Mouse (Mus musculus): ENCODE results near the gene Serpinb6a.

Gene Serpinb6a

GRCm38 (mm10) chr13:34002058-34003006, at the start of gene Serpinb6a, which contains the start of gene Ripk1:
Gene Serpinb6a (minus strand): TSS chr13:34002794.
Gene Ripk1 (plus strand): TSS chr13:34002363.
- DNase-seq: peak; percentile 96 to 97

DNA sequence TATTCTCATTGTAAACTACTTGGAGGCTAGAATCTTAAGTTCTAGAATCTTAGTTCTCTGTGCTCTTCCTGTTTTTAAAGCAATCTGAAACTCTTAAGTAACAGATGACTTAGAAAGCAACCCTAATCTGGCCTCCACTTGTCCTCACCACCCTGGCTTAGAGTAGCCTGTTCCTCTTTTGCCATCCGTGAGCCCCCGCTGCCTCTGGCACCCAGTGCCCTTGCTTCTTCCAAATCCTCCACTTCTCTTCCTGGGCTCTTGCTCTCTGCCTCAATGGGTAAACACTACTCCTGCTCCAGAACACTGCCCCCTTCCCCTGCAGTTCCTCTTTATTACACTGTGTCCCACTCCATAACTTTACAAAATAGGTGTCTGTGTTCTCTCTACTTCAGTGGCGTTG, 49.1 kb upstream of the Serpinb6a start:
- peak; percentile 21 to 33 for DNase-seq

DNA sequence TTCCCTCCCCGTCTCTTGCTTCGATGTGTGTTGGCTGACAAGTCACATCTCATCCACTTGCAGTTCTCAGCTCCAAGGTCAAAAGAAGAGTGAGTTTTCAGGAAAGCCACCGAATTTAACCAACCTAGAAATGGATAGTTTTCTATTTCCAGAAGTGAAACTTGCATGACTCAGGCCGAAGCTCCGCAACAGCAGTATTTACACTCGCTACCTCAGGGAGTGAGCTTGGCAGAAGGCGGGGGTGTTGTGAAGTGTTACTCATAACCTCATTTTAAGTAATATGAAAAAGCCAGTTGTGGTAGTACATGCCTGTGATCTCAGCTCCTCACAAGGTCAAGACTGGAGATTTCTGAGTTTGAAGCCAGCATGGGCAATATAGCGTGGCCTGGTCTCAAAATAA, 47.9 kb upstream of the Serpinb6a start:
- no peak for DNase-seq

DNA sequence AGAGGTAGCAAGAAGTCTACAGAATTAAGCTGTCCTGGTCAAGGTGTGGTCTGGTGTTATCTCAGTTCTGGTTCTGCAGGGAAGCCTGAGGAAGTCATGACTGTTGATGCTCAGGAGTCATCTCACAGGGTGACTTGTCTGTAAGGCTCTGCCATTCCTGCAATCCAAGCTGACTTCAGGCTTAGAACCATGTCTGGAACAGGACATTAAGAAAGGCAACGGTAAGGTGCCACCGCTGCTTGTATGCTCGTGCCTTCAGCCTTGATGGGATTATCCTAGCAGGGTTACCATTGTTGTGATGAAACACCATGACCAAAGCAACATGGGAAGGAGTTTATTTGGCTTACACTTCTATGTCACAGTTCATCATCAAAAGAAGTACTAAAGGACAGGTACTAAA, 44.9 kb upstream of the Serpinb6a start:
- no peak for DNase-seq

GRCm38 (mm10) chr13:34046421-34047012, 43.9 kb upstream of the Serpinb6a start:
- DNase-seq: peak; percentile 69 to 77

- DNase-seq: no peak
These were observed 43.1 kb upstream of the Serpinb6a start for GRCm38 (mm10) chr13:34045511-34046249.

DNA sequence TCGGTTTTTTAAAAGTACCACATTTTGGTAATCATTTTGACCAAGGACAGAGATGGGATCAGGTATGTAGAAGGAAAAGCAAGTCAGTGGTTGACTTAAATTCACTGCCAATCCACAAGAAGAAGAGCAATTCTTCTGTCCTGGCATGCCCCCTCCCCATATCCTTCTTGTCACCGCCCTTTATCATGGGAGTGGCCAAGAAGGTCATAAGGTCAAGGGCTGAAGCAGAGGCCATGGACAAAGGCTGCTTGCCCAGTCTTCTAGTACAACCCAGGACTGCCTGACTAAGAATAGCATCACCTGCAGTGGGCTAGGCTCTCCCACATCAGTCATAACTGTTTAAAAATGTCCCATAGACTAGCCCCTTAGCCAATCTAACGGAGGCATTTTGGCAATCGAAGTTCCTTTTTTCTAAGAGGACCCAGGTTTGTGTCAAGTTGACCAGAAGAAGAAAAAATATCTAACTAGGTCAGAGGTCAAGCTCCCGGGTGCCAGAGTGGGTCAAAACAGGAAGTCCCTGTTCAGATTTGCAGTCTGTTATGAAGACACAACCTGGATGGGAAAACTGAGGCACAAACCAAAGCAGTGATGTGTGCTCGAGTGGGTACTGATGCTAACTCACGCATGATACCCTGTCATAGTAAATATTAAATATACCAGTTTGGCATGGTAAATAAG, 41.3 kb upstream of the Serpinb6a start:
- DNase-seq: no peak

DNA sequence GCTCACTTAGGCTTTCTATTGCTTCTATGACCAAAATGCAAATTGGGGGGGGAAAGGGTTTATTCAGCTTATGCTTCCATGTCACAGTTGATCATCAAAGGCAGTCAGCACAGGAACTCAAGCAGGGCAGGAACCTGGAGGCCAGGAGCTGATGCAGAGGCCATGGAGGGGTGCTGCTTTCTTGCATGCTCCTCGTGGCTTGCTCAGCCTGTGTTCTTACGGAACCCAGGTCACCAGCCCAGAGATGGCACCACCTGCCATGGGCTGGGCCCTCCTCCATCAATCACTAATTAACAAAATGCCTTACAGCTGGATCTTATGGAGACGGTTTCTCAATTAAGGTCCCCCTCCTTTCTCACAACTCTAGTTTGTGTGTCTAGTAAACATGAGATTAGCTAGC, 37.5 kb upstream of the Serpinb6a start:
- no peak for DNase-seq

GRCm38 (mm10) chr13:34038901-34039341, 36.3 kb upstream of the Serpinb6a start:
- no peak for DNase-seq

DNA sequence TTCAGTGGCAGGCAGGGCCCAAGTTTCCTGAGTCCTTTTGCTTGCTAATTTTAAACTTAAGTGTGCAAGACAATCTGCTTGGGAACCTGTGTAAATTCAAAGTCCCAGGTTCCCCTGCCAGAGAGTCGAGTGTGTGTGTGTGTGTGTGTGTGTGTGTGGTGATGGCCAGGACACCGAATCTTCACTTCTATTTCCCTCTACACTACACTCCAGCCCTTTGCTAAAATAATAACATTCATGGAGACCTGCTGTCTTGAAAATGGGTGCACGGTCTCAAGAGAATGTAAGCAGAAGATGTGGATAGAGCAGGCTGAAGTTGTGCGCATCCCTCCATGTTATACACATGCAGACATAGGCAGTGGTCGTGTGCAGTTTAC, 35.5 kb upstream of the Serpinb6a start:
- DNase-seq: no peak

- DNase-seq: peak; percentile 85
These were observed 34.8 kb upstream of the Serpinb6a start, which contains the start of gene Bphl for GRCm38 (mm10) chr13:34037172-34038055. Gene Bphl (plus strand): TSS chr13:34037597.

DNA sequence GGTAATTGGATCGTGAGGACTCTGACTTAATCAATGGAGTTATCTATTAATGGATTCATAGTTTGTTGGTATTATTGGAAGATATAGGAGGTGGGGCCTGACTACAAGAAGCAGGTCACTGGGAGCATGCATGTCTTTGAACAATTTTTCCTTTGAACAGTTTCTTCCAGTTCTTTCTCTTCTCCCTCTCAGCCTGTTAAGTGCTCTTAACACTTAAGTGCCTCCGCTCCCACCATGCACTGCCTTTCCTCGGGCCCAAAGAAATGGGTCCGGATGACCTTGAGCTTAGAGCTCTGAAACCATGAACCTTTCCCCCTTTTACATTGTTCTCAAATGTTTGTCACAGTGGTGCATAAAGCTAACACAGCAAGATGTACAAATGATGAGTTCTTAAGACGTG, 34.1 kb upstream of the Serpinb6a start:
- no peak for DNase-seq

DNA sequence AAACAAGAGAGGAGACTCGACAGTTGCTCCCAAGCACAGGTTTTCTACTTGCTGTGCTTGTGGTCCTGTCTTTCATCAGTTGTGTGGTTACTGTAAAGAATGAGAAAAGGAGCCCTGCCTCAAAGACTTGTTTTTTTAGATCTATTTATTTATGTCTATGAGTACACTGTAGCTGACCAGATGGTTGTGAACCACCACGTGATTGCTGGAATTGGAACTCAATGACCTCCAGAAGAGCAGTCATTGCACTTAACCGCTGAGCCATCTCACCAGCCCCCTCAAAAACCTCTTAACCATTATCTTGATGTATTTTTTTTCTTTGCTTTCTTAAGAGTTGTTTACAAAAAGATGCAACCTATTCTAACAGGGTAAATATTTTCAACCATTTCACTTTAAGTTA, 32.8 kb upstream of the Serpinb6a start:
- DNase-seq: no peak

- DNase-seq: no peak
These were observed 29.4 kb upstream of the Serpinb6a start for GRCm38 (mm10) chr13:34032041-34032440.

GRCm38 (mm10) chr13:34021998-34022397, 19.4 kb upstream of the Serpinb6a start:
- DNase-seq: no peak

DNA sequence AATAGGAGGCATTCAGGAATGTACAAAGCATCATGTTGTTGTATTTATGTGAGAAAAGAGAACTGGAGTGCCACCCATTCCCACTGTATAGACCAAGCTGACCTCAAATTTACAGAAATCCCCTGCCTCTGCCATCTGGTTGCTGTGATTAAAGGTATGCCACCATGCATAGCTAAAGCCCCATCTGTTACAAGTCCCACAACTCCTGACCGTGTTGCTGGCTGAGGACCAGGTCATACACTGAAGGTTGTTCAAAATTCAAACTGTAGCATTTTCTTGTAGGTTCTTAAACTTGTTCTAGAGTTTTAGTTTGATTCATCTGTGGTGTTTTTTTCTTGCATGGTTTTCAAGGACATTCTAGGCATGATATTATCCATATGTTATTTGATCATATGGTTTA, 15.9 kb upstream of the Serpinb6a start:
- DNase-seq: no peak

GRCm38 (mm10) chr13:34016927-34017569, 14.5 kb upstream of the Serpinb6a start:
- no peak for DNase-seq

DNA sequence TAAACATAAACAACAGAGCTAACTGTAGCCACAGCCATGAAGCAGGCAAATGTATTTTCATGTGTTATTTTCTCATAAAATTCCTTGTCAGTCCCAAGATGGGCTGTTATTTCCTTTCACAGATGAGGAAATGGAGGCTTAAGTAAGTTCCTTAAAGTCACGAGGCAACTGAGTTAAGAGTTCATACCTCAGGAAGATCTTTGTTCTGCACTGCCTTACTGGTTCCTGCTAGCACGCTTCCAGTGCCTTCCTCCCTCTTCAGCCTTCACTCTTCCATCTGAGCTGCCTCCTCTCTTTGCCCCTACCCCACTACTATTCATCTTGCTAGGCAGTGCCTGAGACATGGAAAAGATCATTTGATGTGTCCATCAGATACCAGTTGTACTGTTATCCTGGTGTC, 4.6 kb upstream of the Serpinb6a start:
- no peak for DNase-seq

GRCm38 (mm10) chr13:34003058-34003457, 464 bp upstream of the Serpinb6a start:
- DNase-seq: no peak

DNA sequence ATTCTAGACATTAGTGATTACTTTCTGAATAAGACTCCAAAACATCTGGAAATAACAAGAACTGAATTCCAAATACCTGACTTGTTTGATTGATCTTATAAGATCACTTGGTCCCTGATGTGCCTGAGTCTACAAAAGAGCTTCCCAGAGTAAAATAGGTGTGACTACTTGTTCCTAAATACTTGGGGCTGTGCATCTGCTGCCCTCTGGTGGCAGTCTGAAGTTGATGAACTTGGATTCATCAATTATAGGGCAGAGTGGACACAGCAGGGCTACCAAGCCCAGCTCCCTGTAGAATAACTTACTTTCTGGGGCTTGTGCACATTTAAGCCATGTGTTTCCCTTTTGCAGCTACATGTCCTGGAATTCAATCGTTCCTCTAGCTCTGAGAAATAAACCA, 7.4 kb downstream of the Serpinb6a start:
- peak; percentile 71 to 73 for DNase-seq

GRCm38 (mm10) chr13:33989625-33990024, 13.0 kb downstream of the Serpinb6a start:
- DNase-seq: no peak
